Mouse (Mus musculus): ENCODE data around the gene Ralgapa2. TPM values are rescaled to one million over a fixed set of nuclear protein-coding genes. Genes with fewer than 3 reads are reported as not detected.
"Not testable (repeated sequence)": the region's sequence is repeated elsewhere in the genome, so short reads cannot be mapped to it uniquely, and the experiment has no call there.

Ralgapa2 gene
- total and polyA plus RNA-seq, 2 experiments from 2014 or later: 6.8 to 32.9 TPM

DNA sequence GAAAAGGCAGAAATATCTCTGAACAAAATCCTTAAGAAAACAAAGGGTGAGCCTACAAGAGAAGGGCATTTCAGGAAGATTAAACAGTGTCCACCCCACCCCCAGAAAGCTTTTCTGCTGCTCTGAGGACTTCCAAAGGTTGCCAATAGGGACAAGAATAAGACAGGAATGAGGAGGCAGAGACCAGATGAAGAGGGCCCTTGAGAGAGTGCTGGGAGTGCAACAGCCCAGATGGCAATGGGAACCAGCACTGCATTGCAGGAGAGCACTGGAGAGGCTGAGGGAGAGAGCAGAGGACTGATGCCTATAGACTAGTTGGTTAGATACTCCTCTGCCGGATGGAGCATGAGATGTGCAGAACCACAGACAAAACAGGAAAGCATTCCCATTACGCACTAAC lies 43.2 kb downstream of the Ralgapa2 start:
- H3K4me1 ChIP-seq (ENCODE audit: insufficient read depth): no peaks in the 10 kb centered on the region
- no peaks in the 10 kb centered on the region for H3K36me3 ChIP-seq (ENCODE audit: insufficient read depth)
- no peak overlapping the region for H3K4me3 ChIP-seq (ENCODE audit: low read depth, low read length)
- no peak for ATAC-seq
- H3K27ac ChIP-seq (ENCODE audit: low read depth, low read length): no peak overlapping the region
- no peak overlapping the region for H3K4me2 ChIP-seq (ENCODE audit: low read depth)
- H3K9ac ChIP-seq: no peak overlapping the region
- H3K9me3 ChIP-seq (ENCODE audit: low read length): no peaks in the 10 kb centered on the region
- no peak for TF ChIP-seq CTCF (IDR thresholded peaks at IDR 0.05; ENCODE audit: low read depth)
- 86% methylated on average over 2 of the region's 2 CpGs for WGBS
- DNase-seq: no peak
- no peaks in the 10 kb centered on the region for H3K27me3 ChIP-seq (ENCODE audit: insufficient read depth, low read length)

DNA sequence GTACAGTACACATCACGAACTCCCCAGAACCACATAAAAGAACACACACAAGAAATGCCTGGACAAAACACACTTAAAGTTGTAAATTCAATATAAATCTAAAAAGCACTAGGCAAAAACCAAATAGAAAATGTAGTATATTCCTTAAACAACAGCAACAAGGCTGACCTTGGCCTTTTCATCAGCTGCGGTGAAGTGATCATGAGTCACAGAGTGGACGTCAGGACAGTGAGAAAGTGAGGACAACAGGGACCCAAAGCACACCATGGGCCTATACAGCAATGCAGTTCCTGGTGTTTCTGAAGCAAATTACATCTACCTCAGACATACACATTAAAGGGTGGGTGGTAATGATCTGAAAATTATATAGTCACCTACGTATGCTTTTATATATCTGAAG lies 44.1 kb downstream of the Ralgapa2 start:
- no peak overlapping the region for H3K27ac ChIP-seq (ENCODE audit: low read depth, low read length)
- ATAC-seq (no peak), DNase-seq (no peak)
- no peak overlapping the region for H3K4me3 ChIP-seq (ENCODE audit: low read depth, low read length)
- H3K9me3 ChIP-seq (ENCODE audit: low read length): no peaks in the 10 kb centered on the region
- no peak overlapping the region for H3K4me2 ChIP-seq (ENCODE audit: low read depth)
- no peaks in the 10 kb centered on the region for H3K36me3 ChIP-seq (ENCODE audit: insufficient read depth)
- WGBS: 93% methylated on average over 4 of the region's 4 CpGs
- no peak overlapping the region for H3K9ac ChIP-seq
- no peaks in the 10 kb centered on the region for H3K4me1 ChIP-seq (ENCODE audit: insufficient read depth)
- no peak for TF ChIP-seq CTCF (IDR thresholded peaks at IDR 0.05; ENCODE audit: low read depth)
- H3K27me3 ChIP-seq (ENCODE audit: insufficient read depth, low read length): no peaks in the 10 kb centered on the region

DNA sequence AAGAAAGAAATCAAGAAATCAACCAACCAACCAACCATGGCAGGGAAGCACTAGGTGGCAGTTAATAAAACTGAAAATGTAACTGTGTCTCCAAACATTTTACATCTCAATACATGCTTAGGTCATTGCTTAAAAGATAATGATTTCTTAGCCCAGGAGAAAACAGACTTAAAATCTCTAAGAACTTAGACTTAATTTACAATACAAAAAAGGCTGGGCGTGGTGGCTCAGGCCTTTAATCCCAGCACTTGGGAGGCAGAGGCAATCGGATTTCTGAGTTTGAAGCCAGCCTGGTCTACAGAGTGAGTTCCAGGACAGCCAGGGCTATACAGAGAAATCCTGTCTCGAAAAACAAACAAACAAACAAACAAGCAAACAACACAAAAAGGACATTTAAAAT lies 45.3 kb downstream of the Ralgapa2 start:
- not testable (repeated sequence) for H3K9me3 ChIP-seq (ENCODE audit: low read length); H3K9ac ChIP-seq; H3K4me3 ChIP-seq (ENCODE audit: low read depth, low read length); H3K27ac ChIP-seq (ENCODE audit: low read depth, low read length); ATAC-seq; H3K4me2 ChIP-seq (ENCODE audit: low read depth); H3K36me3 ChIP-seq (ENCODE audit: insufficient read depth); DNase-seq; H3K27me3 ChIP-seq (ENCODE audit: insufficient read depth, low read length); H3K4me1 ChIP-seq (ENCODE audit: insufficient read depth)
- 69% methylated on average over 3 of the region's 3 CpGs for WGBS

DNA sequence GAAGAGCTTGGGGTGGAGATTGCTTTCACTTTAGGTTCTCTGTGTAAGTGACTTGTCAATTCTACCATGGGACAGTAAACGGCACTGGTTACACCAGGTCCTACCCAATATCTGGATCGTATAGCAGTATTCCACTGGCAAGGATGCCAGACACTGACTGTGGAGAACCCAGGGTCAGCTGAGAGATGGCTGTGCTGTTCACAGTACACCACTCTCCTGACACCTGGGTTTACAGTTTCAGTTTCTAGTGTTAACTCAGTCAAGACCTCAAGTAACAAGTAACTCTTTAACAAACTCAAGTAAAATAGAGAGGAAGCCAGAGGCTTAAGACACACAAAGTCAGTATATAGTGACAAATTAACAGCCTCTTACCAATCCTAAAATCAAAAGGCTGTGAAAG lies 54.6 kb downstream of the Ralgapa2 start:
- no peak for TF ChIP-seq CTCF (IDR thresholded peaks at IDR 0.05; ENCODE audit: low read depth)
- Histone ChIP-seq H3K4me2 (ENCODE audit: low read depth) (no peak overlapping the region), H3K9ac (no peak overlapping the region), H3K36me3 (ENCODE audit: insufficient read depth) (no peaks in the 10 kb centered on the region), H3K4me3 (ENCODE audit: low read depth, low read length) (no peak overlapping the region), H3K4me1 (ENCODE audit: insufficient read depth) (no peaks in the 10 kb centered on the region), H3K27ac (ENCODE audit: low read depth, low read length) (no peak overlapping the region), H3K27me3 (ENCODE audit: insufficient read depth, low read length) (no peaks in the 10 kb centered on the region), H3K9me3 (ENCODE audit: low read length) (no peaks in the 10 kb centered on the region)
- no peak for ATAC-seq
- DNase-seq: no peak
- WGBS: 88% methylated on average over 2 of the region's 2 CpGs

DNA sequence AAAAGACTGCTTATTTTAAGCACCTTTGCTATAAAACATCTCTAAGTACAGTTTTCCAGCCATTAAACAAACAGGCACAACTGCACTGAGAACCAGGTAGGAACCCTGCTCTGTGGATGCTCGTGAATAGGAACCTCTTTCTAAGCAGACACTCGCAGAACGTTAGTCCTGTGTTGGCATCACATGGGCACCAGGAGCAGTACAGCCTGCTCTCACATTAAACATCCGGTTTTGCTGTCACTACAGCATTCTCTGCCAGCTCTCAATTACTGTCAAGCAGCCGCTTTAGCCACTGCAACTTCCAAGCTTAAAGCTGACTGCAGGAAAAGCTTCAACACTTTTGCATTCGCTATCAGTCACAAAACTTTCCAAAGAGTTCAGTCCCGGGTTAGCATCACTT lies 55.5 kb downstream of the Ralgapa2 start:
- TF ChIP-seq CTCF (IDR thresholded peaks at IDR 0.05; ENCODE audit: low read depth): no peak
- no peaks in the 10 kb centered on the region for H3K9me3 ChIP-seq (ENCODE audit: low read length)
- no peaks in the 10 kb centered on the region for H3K27me3 ChIP-seq (ENCODE audit: insufficient read depth, low read length)
- H3K4me3 ChIP-seq (ENCODE audit: low read depth, low read length): no peak overlapping the region
- 47% methylated on average over 7 of the region's 7 CpGs for WGBS
- H3K4me1 ChIP-seq (ENCODE audit: insufficient read depth): no peaks in the 10 kb centered on the region
- H3K4me2 ChIP-seq (ENCODE audit: low read depth): no peak overlapping the region
- no peak overlapping the region for H3K27ac ChIP-seq (ENCODE audit: low read depth, low read length)
- ATAC-seq (peak; percentile 82), DNase-seq (peak; percentile 50)
- H3K9ac ChIP-seq: no peak overlapping the region
- no peaks in the 10 kb centered on the region for H3K36me3 ChIP-seq (ENCODE audit: insufficient read depth)

DNA sequence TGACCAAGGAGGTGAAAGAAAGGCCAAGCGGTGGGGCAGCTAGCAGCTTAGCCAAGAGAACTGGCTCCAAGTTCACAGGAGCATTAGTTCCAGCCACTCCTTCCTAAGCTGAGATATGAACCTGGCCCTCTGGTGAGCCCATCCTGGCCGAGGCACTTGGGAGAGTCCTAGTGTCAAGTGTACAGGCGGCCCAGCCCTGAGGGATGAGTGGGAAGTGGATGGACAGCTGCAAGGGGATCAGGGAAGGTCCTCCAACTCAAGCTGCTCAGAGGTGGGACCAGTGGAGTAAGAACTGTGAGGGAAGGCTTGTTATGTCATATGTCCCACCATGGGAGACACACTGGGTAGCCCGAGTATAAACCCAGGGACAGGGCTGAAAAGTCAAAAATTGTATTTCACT lies 56.1 kb downstream of the Ralgapa2 start:
- Histone ChIP-seq H3K9me3 (ENCODE audit: low read length) (no peaks in the 10 kb centered on the region), H3K27ac (ENCODE audit: low read depth, low read length) (no peak overlapping the region), H3K27me3 (ENCODE audit: insufficient read depth, low read length) (no peaks in the 10 kb centered on the region), H3K36me3 (ENCODE audit: insufficient read depth) (no peaks in the 10 kb centered on the region), H3K9ac (no peak overlapping the region), H3K4me3 (ENCODE audit: low read depth, low read length) (no peak overlapping the region), H3K4me2 (ENCODE audit: low read depth) (no peak overlapping the region), H3K4me1 (ENCODE audit: insufficient read depth) (no peaks in the 10 kb centered on the region)
- no peak for ATAC-seq
- WGBS: 94% methylated on average over 4 of the region's 4 CpGs
- no peak for DNase-seq
- TF ChIP-seq CTCF (IDR thresholded peaks at IDR 0.05; ENCODE audit: low read depth): no peak

DNA sequence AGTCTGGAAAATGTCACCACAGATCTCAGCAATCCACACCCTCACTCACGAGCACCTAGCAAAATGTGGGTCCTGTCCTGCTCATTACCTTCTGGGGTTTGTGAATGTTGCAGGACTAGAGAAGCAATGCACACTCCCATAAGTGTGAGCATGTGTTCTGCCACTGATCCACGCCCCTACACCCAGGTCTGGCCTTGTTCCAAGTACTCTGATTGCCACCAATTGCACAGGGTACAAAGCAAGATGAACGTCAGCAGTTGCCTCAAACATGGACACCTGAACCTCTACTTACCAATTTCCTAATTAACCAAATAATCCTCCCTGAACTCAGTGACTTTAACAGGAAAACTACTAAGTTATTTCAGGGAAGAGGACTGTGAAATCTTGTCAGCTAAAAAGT lies 68.1 kb downstream of the Ralgapa2 start:
- no peak overlapping the region for H3K27ac ChIP-seq (ENCODE audit: low read depth, low read length)
- peaks cover 8% of the 10 kb centered on the region; the same call in 1 of the 2 replicates for H3K36me3 ChIP-seq (ENCODE audit: insufficient read depth)
- DNase-seq (no peak), ATAC-seq (no peak)
- H3K9me3 ChIP-seq (ENCODE audit: low read length): no peaks in the 10 kb centered on the region
- H3K4me1 ChIP-seq (ENCODE audit: insufficient read depth): no peaks in the 10 kb centered on the region
- H3K27me3 ChIP-seq (ENCODE audit: insufficient read depth, low read length): no peaks in the 10 kb centered on the region
- no peak for TF ChIP-seq CTCF (IDR thresholded peaks at IDR 0.05; ENCODE audit: low read depth)
- no peak overlapping the region for H3K4me2 ChIP-seq (ENCODE audit: low read depth)
- no peak overlapping the region for H3K9ac ChIP-seq
- 65% methylated on average over 3 of the region's 3 CpGs for WGBS
- H3K4me3 ChIP-seq (ENCODE audit: low read depth, low read length): no peak overlapping the region

All from forebrain, postnatal 0 days (tissue).